Mouse (Mus musculus) lung, adult 2 months (tissue): ENCODE measurements at regions not wholly inside any gene's neighbourhood (a gene's known extent, or its start where the extent isn't known, plus 50 kb on each side); places are given as distances from the start of the nearest gene placed in this dataset.
A peak's percentile ranks its signal among the peaks of the same experiment; 100 is the strongest.

Experiments used
- DNase-seq: peaks from one replicate; pipeline ENCODE4 v3.0.0; 2022
- H3K4me1 ChIP-seq: fragments of 200-500 bp; 2 replicates; pipeline ENCODE4 v1.6.1; 2011; ENCODE audit warnings: low read length; ENCODE audit not compliant: control insufficient read depth, insufficient read depth
- H3K4me3 ChIP-seq: fragments of 200-500 bp; replicated peaks from 2 replicates; pipeline ENCODE3; 2011; ENCODE audit warnings: low read depth, mild to moderate bottlenecking, control low read depth, low read length; ENCODE audit errors: extremely low read depth
- CTCF ChIP-seq: fragments of 200-500 bp; IDR thresholded peaks from 2 replicates; pipeline ENCODE4 v1.5.1; 2011; ENCODE audit warnings: mild to moderate bottlenecking, low read length, control low read depth; ENCODE audit not compliant: insufficient read depth
- POLR2A ChIP-seq: fragments of 200-500 bp; IDR thresholded peaks from 2 replicates; pipeline ENCODE4 v1.6.1; 2011; ENCODE audit warnings: low read depth, mild to moderate bottlenecking, control low read depth, low read length, borderline replicate concordance; ENCODE audit errors: extremely low read depth
- WGBS: fragments of 180-500 bp; shearing (Covaris S2); methylation state at CpG from one replicate; pipeline ENCODE4 v1.1.7; 2018; 5-methylcytosine and 5-hydroxymethylcytosine counted together

DNA sequence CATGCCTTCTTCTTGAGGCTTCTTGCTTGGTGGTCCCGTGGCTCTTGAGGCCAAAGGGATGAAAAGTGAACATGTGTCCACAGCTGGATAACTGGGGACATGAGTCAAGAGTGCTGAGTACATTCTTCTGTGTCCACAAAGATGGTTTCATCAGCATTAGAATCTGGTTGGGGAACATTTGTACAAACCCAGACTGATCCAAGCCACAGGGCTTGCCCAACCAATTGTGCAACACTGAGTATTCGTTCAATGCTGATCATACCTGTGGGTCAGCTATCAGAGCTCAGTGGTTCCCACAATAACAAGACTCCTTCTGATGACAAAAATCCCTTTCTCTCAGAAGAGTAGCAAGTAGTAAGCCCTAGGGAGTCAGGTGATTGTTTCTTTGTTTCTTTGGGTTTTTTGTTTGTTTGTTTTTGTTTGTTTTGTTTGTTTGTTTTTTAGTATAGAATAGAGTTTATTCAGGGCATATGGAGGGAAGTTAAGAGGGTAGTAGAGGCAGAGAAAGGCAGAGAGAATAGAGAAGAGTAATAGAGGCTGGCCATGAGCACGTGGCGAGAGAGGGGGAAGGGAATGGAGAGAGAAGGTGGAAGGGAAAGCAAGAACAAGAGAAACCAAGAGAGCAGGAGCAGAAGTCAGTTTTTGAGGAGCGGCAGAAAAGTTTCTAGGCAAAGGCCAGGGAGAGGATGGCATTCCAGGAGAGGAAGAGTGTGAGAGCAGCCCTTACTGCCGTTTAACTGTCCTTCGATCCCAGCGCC, 612.5 kb downstream of the Zfp706 start:
- H3K4me1 ChIP-seq = no peaks in the 10 kb centered on the region
- no peak for TF ChIP-seq CTCF
- TF ChIP-seq POLR2A = no peak
- no peak for DNase-seq
- H3K4me3 ChIP-seq = no peak overlapping the region
- 80% methylated on average over 8 of the region's 8 CpGs for WGBS

- TF ChIP-seq CTCF = no peak
- no peak for TF ChIP-seq POLR2A
- DNase-seq = no peak
- no peak overlapping the region for H3K4me3 ChIP-seq
- WGBS = 60% methylated on average over 4 of the region's 4 CpGs
- H3K4me1 ChIP-seq = no peaks in the 10 kb centered on the region
Measured at GRCm38 (mm10) chr15:36389775-36390174, 617.8 kb downstream of the Zfp706 start.

DNA sequence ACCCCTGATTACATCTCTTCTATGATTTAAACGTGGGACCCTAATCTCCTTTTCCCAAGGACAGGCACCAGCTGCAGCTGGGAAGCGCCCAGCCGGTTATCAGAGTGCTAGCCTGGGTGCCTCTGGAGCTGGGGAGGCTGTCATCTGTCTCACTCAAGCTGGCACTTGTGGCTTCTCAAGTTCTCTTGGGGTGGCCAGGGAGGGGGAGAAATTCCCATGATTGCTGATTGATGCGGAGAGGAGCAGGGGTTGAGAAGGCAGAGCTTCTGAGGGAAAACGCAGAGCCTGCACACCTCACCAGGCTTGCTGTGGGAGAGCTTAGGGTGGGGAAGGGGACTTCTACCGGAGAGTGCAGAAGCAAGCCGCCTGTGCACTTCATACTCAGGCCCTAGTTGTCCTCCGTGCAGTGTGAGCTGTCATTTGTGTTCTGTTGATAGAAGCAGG, 626.3 kb downstream of the Zfp706 start:
- Histone ChIP-seq H3K4me1 (no peaks in the 10 kb centered on the region; the same call in 1 of the 2 replicates), H3K4me3 (no peak overlapping the region)
- no peak for DNase-seq
- TF ChIP-seq POLR2A = no peak
- no peak for TF ChIP-seq CTCF
- 35% methylated on average over 8 of the region's 8 CpGs for WGBS

DNA sequence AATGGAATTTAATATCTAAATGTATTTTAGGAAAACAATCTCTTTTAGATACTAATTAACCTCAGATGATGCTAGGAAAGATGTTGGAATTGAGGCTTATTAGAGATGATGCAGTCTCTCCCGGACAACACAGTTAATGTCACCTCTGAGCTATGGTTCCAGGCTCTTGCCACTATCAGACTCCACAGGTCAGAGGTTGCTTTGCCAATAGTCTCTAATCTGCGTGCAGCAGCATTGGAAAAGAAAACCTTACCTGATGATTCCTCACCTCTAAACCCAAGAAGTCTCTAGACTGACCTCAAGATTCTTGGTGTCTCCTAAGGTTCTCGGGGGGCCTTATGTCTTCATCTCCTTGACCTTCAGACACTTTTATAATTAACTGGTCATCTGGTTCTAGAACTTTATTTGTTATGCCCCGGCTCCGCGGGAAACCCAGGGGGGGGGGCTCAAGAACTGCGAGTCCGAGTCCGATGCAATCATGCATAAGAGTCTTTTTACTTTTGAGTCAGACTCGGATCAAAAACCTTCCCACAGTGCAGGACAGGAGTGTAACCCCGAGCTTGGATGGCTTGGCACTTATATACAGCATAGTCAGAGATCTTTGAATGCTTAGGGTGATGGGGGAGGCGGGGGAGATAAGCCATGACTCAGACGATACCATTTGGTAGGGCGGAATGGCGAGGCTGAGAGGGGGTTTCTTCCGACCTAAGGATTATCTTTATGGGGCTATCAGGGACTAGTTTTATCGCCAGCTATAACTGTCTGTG, 626.9 kb downstream of the Zfp706 start:
- WGBS = 28% methylated on average over 17 of the region's 17 CpGs
- H3K4me1 ChIP-seq = no peaks in the 10 kb centered on the region; the same call in 1 of the 2 replicates
- no peak overlapping the region for H3K4me3 ChIP-seq
- no peak for DNase-seq
- no peak for TF ChIP-seq POLR2A
- no peak for TF ChIP-seq CTCF

- DNase-seq = no peak
- Histone ChIP-seq H3K4me3 (no peak overlapping the region), H3K4me1 (peaks cover 3% of the 10 kb centered on the region; the same call in 1 of the 2 replicates)
- TF ChIP-seq POLR2A (no peak), CTCF (no peak)
- 90% methylated on average over 4 of the region's 4 CpGs for WGBS
Measured at GRCm38 (mm10) chr15:36378640-36379039, 628.9 kb downstream of the Zfp706 start.

- Histone ChIP-seq H3K4me1 (peaks cover 8% of the 10 kb centered on the region; the same call in 1 of the 2 replicates), H3K4me3 (no peak overlapping the region)
- TF ChIP-seq CTCF (no peak), POLR2A (no peak)
- no peak for DNase-seq
- WGBS = 43% methylated on average over 6 of the region's 6 CpGs
Measured at GRCm38 (mm10) chr15:36376551-36376950, 631.0 kb downstream of the Zfp706 start.

DNA sequence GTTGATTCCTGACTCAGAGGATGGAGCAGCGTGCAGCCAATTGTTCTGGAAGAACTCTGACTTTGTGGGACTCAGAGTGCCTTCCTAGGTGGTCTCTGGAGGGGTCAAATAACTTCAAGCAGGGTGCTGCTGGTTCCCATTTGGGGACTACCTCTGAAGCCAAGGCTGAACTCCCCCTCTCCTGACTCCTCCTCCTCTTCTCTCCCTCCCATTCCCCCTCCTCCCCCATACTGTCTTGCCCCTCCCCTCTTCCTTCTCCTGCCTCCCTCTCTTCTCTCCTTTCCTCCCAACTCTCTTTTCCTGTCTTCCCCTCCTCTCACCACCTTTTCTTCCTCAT, 632.1 kb downstream of the Zfp706 start:
- TF ChIP-seq POLR2A (no peak), CTCF (no peak)
- 4% methylated on average over 1 of the region's 1 CpGs for WGBS
- H3K4me1 ChIP-seq = peaks cover 8% of the 10 kb centered on the region; the same call in 1 of the 2 replicates
- DNase-seq = no peak
- H3K4me3 ChIP-seq = no peak overlapping the region

DNA sequence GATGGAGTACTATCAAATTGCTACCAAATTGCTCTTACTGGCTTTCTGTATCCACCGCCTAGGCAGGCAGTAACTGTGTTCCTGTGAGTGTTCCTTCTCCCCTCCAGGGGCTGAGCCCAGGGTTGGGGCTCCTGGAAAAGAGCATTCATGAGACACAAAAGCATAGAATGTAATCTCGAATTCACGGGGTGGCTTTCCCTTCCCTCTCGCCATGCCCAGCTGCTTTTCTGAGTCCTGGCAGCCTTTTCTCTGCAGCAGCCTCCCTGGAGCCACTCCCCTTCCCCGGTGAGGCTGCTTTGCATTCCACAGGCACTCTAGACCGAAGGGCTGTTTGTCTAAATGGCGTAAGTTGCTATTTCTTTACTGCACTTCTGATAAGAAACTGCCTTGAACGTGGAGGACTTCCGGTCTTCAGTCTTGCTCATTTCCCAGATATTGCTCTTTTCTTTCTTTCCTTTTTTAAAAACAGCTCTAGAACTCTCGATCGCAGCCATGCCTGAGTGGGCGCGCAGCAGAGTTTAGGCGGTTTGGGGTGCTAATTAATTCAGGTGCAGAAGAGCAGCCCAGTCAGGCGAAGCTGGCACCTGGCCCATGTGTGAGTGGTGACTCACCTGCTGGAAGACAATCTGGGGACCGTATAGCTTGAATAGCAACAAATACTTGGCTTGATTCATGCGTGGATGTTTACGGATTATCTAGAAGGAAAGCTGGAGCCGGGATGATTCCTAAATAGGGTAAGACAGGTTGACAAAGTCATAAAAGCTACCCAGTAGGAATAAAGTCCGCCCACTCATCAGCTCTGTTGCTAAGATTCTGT, 632.6 kb downstream of the Zfp706 start:
- WGBS = 3% methylated on average over 20 of the region's 20 CpGs
- DNase-seq = peak; percentile 84
- TF ChIP-seq POLR2A (peak; percentile 66; the same call in 1 of the 2 replicates), CTCF (no peak)
- peak overlapping the region; percentile 66 for H3K4me3 ChIP-seq
- H3K4me1 ChIP-seq = peaks cover 8% of the 10 kb centered on the region; the same call in 1 of the 2 replicates
